Mouse (Mus musculus) frontal cortex, postnatal 10 days (tissue): Measurements from ENCODE around the gene Nab1.

ENCODE experiments used
- DNase-seq, 2 experiments: peaks; one replicate each; pipeline ENCODE4 v3.0.0; 2022; ENCODE audit warnings: low spot score in 2 of 2, mixed read lengths in 1 of 2

Nab1 gene

DNA sequence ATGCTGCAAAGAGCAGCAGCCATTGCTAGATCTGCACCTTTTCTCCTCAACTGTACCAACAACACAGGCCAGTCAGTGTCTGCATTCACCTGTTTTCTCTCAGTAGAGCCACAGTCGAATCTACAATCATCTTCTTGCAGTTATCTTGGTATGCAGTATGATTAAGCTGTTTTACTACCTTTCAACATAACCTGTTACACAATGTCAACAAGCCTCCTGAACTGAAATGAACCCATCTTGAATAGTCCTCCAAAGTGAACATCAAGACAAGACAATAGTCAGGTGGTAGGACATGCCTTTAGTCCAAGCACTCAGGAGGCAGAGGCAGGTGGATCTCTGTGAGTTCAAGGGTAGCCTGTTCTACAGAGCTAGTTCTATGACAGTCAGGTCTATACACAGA, 26.2 kb downstream of the Nab1 start:
- DNase-seq: no peak

DNA sequence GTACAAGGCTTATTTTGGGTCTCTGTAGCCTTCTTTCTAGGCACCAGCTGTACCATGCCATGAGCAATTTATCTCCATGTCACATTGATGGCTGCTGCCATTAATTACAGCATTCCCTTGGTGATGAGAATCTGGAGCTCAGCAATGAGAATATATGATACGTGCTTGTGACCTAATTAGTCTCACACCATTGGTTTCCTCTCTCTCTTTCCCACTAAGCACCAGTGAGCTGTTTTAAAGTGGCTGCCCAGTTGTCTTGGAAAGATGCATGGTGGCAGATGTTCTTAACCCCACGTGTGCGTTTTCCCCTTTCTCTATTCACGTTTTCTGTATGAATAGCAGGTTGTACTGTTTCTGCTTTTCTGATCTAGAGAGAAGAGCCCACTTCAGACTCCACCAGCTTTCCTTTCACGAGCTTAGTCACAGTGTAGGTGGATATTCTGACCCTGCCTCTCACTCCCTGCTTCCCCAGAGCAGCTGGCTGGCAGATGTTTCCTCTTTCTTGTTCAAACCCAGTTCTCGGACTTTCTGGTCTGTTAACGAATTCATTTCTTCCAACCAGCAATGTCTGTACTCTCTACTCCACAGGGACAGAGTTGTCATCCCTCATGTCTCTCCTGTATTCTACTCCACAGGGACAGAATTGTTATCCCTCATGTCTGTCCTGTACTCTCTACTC, 29.5 kb downstream of the Nab1 start:
- DNase-seq: no peak

DNA sequence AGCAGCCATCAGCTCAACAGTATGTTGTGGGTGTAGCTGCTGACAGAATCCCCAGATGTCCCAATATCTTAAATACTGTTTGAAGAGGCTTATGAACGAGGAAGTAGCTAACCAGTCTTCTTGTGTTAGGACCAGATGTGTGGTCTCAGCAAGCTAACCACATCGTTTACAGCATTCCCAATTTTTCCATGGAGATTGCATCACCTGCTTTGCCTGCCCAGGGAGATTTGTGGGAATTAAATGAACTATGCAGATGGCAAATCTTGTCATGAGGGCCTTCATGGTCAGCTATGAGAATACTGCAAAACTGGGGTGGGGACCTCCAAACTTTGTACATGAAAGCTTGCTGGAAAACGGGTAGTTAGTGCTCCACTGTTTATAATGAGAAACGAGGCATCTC, 30.2 kb downstream of the Nab1 start:
- no peak for DNase-seq

DNA sequence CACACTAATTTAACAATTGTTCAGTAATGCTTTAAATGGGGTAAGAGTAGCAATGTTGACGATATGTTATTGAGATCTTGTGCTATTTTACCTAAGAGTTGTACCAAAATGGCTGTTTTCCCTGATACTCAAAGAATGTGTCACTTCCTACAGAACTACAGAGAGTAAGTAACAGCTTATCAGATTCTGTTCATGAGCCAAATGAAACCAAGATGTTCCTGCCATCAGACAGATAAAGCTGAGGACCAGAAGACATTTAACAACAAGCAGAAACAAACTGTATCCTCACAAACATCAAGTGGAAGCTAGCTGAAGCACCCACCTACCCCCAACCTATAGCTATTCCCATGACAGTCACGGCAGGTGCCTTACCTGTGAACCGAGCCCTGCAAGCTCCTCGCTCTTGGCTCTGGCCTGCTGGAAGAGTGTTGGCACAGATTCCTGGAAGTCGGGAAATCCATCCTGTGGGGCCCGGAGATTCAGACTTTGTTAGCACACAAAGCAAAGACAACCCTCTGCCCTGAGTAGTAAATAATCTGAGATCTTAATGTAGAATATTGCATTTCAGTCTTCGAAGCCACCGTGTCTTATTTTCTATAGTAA, 33.9 kb downstream of the Nab1 start:
- DNase-seq: no peak

DNA sequence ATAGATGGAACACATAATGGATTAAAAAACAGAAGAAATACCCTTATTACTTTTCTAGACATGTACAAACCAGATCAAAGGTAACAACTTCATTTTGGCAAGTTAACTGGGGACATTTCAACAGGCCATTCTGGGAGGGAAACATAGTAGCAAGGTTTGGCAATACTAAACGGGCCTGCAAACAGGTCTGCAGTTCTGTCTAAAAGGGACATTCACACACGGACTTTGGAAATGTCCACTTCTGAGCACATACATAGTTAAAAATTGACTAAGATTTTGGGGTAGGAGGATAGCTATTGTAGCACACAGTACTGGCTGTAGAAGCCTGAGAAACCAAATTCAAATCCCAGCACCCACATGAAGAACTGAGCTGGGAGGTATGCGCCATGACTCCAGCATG, 34.6 kb downstream of the Nab1 start:
- DNase-seq: no peak

DNA sequence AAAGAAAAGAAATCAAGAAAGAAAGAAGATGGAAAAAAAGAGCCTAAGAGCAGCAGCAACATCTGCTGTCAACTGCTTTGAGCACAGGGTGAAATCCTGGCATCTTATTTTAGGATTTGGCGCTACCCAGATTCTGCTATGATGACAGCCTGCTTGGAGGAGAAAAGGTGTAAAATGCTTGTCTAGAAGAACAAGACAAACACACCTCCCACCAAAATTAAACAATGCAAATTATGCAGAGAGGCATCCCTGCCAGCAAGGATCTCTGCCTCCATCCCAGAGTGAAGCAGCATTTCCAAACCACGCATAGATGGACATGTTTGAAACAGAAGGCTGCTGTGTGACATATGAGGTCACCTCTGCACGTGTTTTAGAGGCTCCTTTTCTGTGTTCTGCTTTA, 35.2 kb downstream of the Nab1 start:
- DNase-seq: peak in 1 of 2 experiments; percentile 29

DNA sequence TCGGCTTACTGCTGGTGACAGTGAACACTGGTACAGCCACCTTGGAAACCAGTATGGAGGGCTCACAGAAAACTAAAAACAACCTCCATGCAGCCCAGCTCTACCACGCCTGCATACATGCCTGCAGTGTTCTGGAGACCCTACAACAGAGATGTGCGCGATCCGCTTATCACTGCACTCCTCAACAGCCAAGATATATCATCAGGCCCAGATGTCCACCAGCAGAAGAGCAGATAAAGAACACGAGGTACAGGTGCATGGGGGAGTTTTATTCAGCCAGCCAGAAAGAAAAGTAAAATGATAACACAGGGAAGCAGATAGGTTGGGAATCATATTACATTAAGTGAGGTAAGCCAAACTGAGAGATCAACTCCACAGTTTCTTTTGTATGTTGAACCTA, 37.2 kb downstream of the Nab1 start:
- DNase-seq: no peak

DNA sequence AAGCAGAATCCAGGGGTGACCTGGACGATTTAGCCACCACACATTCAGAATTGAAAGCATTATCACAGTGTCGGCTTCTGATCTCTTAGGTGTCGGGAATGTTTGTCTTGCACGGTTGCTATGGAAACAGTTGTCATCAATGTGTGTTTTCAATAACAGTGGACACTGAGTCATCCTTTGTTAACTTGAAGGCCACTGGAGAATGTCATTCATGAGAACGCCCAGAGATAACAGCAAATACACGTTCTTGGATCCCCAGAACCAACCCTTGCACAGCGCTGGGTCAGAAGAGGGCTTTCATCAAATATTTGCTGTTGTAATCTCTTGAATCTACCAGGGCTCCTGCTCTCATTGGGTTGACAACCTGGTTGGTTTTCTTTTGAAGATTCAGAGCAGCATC, 43.9 kb downstream of the Nab1 start:
- no peak for DNase-seq

DNA sequence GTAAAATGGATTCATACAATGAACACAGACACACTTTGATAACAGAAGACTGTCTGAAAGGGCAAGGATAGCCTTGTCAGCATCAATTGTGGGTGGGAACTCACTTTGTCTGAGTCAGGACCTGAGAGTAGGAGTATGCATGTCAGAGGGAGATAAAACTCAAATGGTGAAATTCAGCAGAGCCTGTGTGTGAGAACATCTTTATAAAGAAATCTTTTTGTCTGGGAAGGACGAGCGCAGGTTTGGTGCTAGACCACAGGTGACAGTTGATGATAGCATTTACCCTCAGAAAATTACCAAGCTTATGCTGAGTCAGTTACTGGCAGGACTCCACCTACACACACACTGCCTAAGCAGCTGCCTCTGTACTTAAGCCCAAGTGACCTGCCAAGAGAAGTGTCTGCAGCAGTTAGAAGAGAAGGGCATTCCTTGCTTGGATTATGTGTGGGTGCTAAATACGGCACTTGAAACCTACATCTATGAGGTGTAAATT, 45.9 kb downstream of the Nab1 start:
- no peak for DNase-seq

DNA sequence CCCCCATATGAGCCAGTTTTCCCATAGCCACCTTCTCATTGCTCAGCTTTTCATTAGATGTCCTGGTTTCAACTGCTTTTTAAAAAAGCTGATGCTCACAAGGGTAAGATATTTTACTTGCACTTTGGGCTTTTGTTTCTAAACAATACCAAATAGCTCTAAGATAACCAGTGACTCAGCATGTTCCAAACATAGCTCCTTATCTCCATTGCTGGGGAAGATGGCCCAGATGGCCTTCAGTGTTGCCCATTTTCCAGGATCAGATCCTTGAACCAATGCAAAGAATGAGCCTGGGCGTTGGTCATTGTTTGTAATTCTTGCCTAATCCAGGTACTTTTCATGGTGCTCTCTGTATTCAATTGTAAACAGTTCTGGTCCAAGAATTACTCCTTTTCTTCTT, 49.1 kb downstream of the Nab1 start:
- no peak for DNase-seq

DNA sequence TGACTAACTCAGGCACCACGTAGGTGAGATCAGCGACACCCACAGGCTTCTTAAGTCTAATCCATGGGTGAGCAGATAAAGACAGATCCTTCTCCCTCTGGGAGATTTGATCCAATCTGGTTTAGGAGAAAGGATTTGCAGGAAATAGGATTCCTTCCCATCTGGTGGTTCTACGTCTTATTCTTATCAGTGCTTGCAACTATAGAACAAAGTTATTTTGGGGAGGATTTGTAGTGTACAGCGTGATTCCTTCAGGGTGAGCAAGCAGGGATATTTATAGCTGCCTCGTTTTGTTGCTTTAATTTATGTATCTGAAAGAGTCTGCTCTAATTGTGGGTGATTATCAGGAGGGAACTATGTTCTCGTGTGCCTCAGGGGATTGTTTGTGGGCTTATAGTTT, 64.6 kb downstream of the Nab1 start:
- DNase-seq: no peak

DNA sequence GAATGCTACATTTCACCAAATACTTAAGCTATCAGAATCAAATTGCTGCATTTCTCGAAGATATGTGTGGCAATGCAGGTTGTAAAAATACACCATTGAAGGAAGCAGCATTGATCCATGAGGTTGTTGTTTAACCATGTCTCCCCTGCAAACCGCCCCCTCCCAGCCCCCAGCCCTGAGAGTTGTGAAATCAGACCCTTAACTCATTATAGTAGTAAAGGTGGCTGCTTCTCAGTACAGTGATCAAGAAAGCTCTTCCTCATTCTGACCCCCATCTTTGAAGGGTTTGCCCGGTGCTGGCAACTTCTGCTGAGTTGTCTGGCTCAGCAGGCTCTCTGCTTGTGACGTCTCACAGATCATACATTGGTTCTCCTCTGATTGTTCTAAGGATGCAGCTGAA, 66.4 kb downstream of the Nab1 start:
- DNase-seq: no peak

DNA sequence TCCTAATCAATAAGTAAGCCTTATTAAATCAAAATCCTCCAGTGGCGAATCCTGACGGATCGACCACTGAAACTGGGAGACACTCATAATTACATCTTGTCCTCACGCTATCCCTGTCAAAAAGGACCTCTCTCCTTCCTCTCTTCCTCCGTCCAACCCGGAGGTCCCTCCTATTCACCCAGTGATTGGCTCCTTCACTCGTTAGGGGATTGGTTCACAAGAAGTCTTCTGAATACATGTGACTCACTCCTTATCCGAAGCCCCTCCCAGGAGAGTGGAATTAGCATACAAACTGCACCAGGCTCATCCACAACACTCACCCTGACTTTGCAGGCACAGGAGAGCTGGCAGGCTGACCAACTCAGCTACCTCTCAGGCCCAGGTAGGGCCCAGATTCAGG, 68.7 kb downstream of the Nab1 start:
- DNase-seq: no peak

DNA sequence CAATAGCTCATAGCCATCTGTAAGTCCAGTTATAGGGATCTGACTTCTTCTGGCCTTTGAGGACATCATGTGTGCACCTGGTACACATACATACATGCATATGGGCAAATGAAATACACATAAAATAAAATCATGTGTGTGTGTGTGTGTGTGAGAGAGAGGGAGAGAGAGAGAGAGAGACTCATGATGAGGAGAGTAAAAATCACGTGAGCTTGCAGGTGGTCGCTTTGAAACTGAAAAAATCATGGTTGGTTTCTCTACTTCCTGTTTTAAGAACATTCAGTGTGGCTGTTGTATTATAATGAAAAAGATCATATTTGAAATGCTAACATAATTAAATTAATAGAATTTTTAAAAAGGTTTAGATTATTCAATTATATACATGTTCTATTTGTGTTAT, 69.9 kb downstream of the Nab1 start:
- DNase-seq: no peak

DNA sequence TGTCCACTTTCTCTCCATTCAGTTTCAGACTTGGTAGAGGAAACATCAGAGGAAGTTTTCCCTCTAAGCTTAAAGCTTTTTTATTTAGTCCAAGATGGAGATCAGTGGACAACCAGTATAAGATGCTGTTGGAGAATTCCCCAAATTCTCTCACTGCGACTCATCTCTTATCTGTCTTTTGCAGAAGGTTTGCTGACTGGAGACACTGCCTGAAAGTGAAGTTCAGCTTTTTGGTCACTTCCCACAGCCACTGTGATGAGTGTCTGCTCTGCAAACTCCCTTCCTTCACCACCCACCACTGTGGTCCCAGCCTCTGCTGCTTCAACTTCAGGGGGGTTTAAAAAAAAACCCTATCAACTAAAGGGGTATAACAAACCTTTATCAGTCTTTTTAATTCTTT, 70.4 kb downstream of the Nab1 start:
- DNase-seq: no peak

DNA sequence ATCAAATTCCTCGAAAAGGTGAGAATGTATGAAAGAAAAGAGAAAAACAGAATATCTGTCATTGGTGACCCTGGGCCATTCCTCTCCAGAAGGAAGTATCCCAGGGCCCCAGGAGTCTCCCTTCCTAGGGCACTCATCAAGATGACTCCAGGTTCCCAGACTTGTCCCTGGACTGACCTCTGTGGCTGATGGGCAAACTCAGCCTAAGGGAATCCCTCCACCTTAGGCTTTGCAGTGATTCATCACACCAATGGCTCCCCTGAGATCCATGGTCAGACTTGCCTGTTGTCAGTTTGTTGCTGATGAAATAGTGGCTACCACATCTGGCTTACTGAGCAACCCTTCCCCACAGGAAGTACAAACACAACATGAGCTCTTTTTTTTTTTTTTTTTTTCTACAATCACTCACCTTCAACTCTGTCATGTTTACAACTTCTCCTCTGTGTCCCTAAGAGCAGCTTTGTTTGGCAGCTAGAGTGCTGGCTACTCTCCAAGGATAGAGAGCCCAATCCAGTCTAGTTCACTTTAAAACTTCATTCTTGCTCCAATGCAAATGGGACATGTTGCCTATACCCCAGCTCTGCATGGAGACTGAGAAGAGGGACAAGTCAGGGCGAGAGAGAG, 72.5 kb downstream of the Nab1 start:
- no peak for DNase-seq

DNA sequence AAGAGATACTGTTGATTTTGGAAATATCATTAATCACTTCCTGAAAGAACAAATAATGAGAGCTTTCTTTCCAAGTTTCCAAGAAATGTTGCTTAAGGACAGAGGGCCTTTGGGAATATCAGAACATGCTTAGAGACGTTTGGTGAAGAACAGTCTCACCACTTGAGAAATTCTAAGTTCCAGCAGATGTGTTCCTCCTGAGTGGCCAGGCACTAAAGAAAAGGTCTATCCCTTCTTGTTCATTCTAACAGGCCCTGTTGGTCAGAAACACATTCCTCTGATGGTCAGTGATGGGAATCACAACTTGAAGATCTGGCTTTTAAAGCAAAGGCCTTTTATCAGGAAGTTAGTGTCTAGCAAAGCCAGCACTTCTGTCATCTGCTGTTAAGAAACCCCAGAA, 76.6 kb downstream of the Nab1 start:
- no peak for DNase-seq

DNA sequence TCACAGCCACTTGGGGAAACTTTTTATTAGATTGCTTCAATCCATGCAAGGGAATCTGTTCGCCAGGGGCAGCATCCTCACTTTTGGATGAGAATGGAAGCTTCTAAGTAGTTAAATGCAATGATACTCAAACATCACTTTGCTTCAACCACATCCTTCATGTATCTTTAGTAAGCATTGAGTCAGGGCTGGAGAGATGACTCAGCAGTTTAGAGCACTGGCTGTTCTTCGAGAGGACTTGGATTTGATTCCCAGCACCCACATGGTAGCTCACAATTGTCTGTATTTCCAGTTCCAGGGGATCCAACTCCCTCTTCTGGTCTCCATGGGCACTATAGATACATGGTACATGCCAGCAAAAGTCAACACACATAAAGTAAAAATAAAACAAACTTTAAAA, 77.4 kb downstream of the Nab1 start:
- no peak for DNase-seq

DNA sequence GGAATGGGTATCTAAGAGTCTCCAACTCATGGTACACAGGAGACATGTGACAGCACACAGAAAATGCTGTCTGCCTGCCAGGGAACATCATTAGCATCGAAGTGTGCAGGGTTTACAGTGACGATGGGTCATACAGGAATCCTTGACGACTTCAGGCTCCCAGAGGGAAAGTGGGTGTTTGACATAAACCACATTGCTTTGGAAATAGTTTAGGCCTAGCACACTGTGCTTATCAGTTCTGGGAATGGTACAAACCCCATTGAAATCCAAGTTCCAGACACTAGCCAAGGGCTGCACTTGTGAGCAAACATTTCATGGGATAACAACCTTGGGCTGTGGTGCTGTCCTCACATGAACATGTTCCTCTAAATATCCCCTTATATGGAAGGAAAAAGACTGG, 78.3 kb downstream of the Nab1 start:
- no peak for DNase-seq

DNA sequence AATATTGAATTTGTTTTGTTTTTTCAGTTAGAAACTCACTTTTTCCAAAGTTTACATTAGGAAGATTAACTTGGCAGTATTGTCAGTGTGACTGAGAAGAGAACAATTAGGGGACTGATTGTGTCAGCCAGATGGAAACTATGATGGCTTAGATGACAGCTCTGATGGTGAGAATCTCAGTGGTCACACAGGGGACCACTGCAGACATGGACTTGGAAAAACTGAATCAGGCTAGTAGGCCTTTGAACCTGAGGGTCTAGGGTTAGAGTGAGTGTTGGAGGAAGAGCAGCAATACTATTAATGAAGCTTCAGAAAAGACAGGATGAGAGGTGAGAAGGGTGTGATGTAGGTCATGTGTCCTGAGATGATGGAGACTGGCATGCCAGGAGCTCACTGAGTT, 78.9 kb downstream of the Nab1 start:
- DNase-seq: no peak

DNA sequence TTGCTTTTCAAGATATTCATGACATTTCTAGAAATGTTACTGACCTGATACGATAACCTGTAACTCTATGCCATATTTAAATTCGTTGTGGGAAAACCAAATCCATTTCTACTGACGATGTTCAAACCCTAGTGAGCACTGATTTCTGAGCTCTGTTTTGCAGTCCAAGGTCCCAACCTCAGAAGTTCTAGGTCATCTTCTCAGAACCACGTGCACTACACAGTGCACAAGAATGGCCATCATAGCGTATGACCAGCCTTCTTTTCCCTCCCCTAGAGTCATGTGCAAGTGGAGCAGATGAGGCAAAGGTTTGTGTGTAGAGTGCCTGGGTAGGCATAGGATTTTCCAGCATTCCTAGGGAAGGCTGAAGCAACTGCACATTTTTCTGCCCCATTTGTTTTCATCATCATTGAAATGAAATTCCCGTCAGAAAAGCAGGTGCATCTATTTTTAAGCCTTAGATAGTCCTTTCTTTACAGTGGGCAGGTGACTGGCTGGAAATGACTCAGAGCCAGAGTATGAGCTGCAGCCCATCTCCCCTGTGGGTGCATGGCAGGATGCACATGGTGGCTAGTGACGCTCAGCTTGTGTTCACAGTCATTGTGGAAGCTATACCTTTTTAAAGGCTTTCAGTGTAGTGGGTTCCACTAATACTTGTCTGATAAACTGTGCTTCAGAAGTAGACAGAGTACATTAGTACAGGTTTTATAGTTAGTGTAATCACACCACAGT, 81.2 kb downstream of the Nab1 start:
- no peak for DNase-seq
